In genomic region chr14:30318715-30319437, GRCm38 (mm10) we compare ENCODE assay signal across 29 mouse cellular contexts.
DNase-seq lines count a peak whose midpoint lies in the region; ATAC-seq lines count a peak whose summit lies in the region.
"Had no signal": no experiment of that assay in that cellular context is flagged by ENCODE, and none has a peak within 500 bp of the region (broad histone marks: within the 10 kb centered on the region; RNA-seq: fewer than 3 reads in every experiment).

No protein-coding gene starts in this region.

- 78% methylated on average over 9 of the region's 9 CpGs for WGBS in lung, embryonic 16.5 days

- H3K27ac ChIP-seq in lung, embryonic 16.5 days (ENCODE audit: low read length) = no peak overlapping the region
- H3K27ac ChIP-seq: embryonic facial prominence, embryonic 10.5 days; embryonic facial prominence, embryonic 13.5 days; forebrain, embryonic 10.5 days; forebrain, embryonic 13.5 days; heart, embryonic 10.5 days; heart, embryonic 13.5 days; hindbrain, embryonic 14.5 days; hindbrain, postnatal 0 days had no signal

- ATAC-seq in frontal cortex, adult (ENCODE audit: low TSS enrichment) = peak; percentile 21
- 0 out of 2 replicates have a peak, but pooled peaks have one; percentile 20 for ATAC-seq in lung, embryonic 16.5 days (ENCODE audit: low read depth)
- ATAC-seq: activated CD4-positive, CD25-positive, alpha-beta regulatory T cell, adult 4 months; CD4-positive, CD25-positive, alpha-beta regulatory T cell, adult 4 months; forebrain, embryonic 13.5 days; forebrain, embryonic 16.5 days; hindbrain, postnatal 0 days; inflammation-experienced regulatory T-cells, adult 6 months had no signal

- no peak for DNase-seq in frontal cortex, postnatal 10 days (ENCODE audit: low spot score in 2 of 2)
- no peak for DNase-seq in lung, postnatal 14 days
- DNase-seq in NIH3T3 (ENCODE audit: low read depth) = peak; percentile 24
- DNase-seq in fibroblast of lung, adult 2 months (ENCODE audit: low read depth) = peak; percentile 4
- DNase-seq in adrenal gland, postnatal 14 days = no peak
- DNase-seq in urinary bladder, postnatal 4 days (ENCODE audit: low spot score in 2 of 2) = no peak
- DNase-seq: adrenal gland, adult 8-10 months; adrenal gland, postnatal 36 days; B cell, adult 2 months; embryo, embryonic 11 days; gastrocnemius, postnatal 25 days; heart, adult 18-20 months; heart, postnatal 14 days; heart, postnatal 4 days had no signal

- no peaks in the 10 kb centered on the region for H3K4me1 ChIP-seq in lung, embryonic 16.5 days (replicated peaks; ENCODE audit: control insufficient read depth, insufficient read depth, low read length)
- H3K4me1 ChIP-seq: forebrain, embryonic 10.5 days; forebrain, embryonic 13.5 days; heart, embryonic 13.5 days had no signal

- no peak overlapping the region for H3K4me3 ChIP-seq in lung, embryonic 16.5 days (ENCODE audit: low read length)
- H3K4me3 ChIP-seq: embryonic facial prominence, embryonic 10.5 days; embryonic facial prominence, embryonic 13.5 days; erythroblast, embryonic 14.5 days; forebrain, embryonic 10.5 days; forebrain, embryonic 13.5 days; heart, embryonic 10.5 days; heart, embryonic 13.5 days had no signal

- no peak overlapping the region for H3K9ac ChIP-seq in lung, embryonic 16.5 days (ENCODE audit: low read length)
- H3K9ac ChIP-seq: embryonic facial prominence, embryonic 13.5 days; forebrain, embryonic 13.5 days; heart, embryonic 13.5 days; hindbrain, embryonic 14.5 days had no signal

- H3K27me3 ChIP-seq in lung, embryonic 16.5 days (ENCODE audit: control insufficient read depth, insufficient read depth, low read depth, low read length) = no peaks in the 10 kb centered on the region
- H3K27me3 ChIP-seq: embryonic facial prominence, embryonic 13.5 days; forebrain, embryonic 13.5 days; heart, embryonic 13.5 days had no signal

- H3K4me2 ChIP-seq in lung, embryonic 16.5 days (ENCODE audit: low read depth, low read length) = no peak overlapping the region
- H3K4me2 ChIP-seq: embryonic facial prominence, embryonic 13.5 days; forebrain, embryonic 13.5 days; heart, embryonic 13.5 days; hindbrain, embryonic 14.5 days had no signal

- H3K36me3 ChIP-seq in lung, embryonic 16.5 days (ENCODE audit: control insufficient read depth, insufficient read depth, low read length) = no peaks in the 10 kb centered on the region
- H3K36me3 ChIP-seq: embryonic facial prominence, embryonic 10.5 days; embryonic facial prominence, embryonic 13.5 days; forebrain, embryonic 10.5 days; heart, embryonic 13.5 days had no signal

- H3K9me3 ChIP-seq in lung, embryonic 16.5 days (ENCODE audit: control insufficient read depth, low read length) = no peaks in the 10 kb centered on the region
- H3K9me3 ChIP-seq: embryonic facial prominence, embryonic 10.5 days; embryonic facial prominence, embryonic 13.5 days; forebrain, embryonic 10.5 days; forebrain, embryonic 13.5 days; heart, embryonic 10.5 days; heart, embryonic 13.5 days had no signal

Comparison
In these comparisons a context has a peak if more than half of its experiments do, and no peak if none do; other contexts are left out.
1. DNase-seq: peak in NIH3T3 (single experiment) and fibroblast of lung, adult 2 months (single experiment); none in frontal cortex, postnatal 10 days (0 of 2), lung, postnatal 14 days (single experiment), adrenal gland, postnatal 14 days (single experiment) and urinary bladder, postnatal 4 days (0 of 2).